Mouse (Mus musculus): ENCODE measurements at regions not wholly inside any gene's neighbourhood (a gene's known extent, or its start where the extent isn't known, plus 50 kb on each side); places are given as distances from the start of the nearest gene placed in this dataset.

DNA sequence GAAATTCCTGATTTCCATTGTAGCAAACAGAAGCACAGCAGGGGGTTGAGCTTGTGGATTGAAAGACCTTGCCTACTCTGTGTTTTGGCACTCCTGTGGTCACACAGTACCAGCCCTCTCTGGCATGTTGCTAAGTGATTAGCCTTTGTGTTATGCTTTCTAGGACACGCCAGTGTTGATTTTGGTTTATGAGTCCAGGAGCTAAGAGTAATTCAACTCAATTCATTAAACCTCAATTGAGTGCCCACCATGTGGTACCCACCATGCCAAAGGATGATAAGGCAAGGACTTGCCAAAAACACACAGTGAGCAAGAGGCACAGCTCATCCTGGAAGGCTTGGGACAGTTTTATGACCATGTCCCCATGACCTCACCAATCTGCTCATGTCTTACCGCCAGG is 221.1 kb upstream of the Sox14 start:
- no peak for DNase-seq (ENCODE audit: low spot score)

DNA sequence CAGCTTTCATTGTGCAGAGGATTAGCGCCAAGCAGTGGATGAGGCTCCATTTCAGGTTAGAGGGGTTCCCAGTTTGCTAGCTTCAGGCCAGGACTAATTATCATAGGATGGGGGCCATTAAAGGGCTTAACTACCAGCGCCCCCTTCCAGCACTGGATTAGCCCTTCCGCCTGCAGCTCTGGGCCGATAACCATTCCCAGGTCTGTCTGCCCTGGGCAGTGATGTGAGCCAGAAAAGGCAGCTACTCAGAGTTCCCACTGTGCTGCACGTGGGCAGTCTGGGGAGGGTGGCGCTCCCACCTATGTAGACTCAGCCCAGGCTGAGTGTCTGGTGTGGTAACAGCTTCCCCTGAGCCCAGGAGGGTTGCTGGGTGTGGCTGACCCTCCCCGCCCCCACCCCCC is 219.6 kb upstream of the Sox14 start:
- DNase-seq (ENCODE audit: low spot score), result no peak

DNA sequence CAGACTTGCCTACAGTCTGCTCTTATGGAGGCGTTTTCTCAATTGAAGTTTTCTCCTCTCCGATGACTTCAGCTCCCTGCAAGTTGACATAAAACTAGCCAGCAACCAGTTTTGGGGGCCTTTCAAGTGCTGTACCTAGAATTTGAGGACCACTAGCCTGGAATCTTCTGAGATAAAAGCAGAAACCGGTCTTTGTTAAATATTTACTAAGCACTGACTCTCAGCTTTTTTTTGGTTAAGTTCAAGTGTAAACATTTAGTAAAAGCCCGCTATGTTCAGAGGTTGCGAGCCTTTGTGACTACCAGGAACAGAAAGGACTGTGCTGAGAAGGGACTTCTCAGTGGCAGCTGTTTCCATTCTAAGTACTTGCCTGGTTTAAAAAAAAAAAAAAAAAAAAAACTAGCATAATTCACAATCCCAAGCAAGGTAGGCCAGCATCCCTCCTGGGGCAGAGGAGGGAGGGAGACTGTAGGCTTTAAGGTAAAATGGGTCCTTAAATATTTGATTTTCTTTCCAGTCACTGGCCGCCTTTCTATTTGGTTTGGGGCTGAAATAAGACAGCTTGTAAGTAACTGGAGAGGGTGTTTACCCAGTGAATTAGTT is 219.1 kb upstream of the Sox14 start:
- no peak for DNase-seq (ENCODE audit: low spot score)

DNA sequence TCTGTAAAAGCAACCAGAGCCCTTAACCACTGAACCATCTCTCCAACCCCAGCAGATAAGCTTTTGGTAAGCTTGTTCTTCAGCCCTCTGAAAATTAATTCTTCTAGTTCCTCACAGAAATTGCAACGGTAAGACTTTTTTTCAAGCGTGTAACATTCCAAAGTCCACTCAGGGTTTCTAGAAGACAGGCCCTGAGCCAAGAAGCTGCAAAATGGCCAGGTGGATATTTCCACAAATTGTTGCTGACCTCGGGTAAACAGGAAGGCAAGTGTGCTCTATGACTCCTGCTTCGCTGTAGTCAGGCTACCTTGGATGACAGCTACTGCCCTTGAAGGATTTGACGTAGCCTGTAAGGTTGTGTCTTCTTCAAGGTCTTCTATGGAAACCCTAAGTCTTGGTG is 195.2 kb upstream of the Sox14 start:
- no peak for DNase-seq (ENCODE audit: low spot score)

DNA sequence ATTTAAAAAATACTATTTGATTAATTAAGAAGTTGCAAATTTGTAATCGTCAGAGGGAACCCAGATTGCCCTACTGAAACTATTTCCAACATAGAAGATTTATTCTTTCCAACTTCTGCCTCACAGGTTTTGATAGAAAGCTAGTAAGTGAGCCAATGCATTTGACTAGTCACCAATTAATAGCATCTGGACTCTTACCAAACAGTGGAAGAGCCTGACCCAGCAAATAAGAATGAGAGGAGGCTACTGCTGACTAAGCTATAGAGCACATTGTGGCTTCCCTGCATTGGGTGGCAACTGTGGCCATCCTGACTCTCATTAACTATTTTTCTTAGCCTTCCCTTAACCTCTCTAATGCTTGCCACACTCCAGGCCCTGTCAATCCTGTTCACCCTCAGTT is 182.6 kb upstream of the Sox14 start:
- DNase-seq (ENCODE audit: low spot score), result no peak

DNA sequence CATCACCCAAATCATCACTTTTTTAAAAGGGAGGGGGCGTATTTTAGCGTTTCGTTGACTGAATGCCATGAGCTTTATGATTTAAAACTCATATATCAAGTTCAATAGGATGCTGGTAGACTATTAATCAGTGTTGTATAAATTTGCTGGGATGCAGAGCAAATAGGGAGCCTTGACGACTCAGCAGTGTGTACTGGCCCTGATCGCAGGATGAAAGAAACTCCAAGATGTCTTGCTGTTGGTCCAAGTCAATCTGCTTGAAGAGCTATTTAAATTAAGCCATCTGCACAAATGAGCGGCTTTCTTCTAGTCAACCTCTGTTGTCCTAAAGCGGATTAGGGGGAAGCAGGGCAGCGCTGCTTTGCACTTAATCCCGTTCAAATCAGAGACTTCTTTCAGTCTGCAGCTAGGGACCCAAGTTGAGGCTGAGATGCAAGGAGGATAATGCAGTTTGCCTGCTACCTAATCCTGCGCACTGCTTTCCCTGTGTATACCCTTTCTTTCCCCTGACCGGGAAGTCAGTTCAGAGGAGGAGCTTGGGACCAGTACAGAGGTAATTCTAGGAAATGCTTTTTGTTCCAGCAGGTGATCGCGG is 170.3 kb upstream of the Sox14 start:
- DNase-seq (ENCODE audit: low spot score), result no peak

DNA sequence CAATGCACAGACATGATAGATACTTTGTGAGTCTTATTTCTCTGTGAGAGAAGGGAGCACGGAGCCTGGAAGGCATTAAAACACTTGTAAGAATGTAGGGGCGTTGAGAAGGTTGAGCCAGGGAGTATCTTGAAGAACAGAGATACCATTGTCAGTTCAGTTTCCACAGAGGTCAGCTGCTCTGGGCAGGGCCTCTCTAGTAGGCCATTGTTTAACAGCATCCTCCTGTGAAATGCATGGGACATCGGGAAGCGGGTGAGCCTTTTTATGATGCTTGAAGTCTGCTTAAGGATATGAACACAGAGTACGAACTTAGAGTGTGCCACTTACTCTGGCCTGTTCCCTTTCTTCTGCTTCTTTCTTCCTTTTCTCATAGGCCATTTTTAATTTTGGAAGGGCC is 169.7 kb upstream of the Sox14 start:
- DNase-seq (ENCODE audit: low spot score), result no peak

DNA sequence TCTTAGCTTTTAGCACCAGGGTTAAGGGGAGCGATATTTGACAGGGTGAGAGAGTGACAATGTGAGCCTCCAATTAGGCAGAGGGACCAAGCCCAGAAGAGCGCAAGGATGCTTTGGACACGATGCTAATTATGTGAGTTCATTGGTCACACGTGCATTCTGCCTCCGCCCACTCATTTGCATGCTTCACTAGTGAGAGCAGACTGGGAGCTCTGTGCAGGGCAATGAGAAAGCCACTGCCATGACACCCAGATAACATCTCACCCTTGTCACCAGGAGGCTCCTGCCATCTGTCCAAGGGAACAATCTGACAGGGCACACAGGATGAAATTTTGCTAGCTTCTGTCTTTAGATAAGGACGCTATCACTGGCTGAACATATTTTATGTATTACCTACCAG is 165.8 kb upstream of the Sox14 start:
- DNase-seq (ENCODE audit: low spot score), result no peak

DNA sequence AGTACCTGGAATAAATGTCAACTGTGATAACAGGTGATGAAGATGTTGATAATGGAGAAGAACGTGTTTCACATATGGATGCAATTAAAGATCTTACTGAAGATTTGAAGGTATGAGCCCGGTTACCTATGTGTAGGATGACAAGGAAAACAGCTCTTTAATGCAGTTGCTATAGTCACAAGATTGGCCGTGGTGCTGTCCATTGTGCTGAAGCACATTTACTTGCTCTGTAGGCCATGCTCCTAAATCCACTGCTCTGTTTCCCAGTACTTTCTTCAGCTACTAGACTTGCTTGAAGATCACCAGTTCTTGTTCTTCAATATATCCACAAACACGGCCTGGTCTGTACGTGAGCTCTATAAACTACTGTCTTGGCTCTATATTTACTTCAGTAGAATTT is 147.7 kb upstream of the Sox14 start:
- DNase-seq (ENCODE audit: low spot score), result peak; percentile 10

DNA sequence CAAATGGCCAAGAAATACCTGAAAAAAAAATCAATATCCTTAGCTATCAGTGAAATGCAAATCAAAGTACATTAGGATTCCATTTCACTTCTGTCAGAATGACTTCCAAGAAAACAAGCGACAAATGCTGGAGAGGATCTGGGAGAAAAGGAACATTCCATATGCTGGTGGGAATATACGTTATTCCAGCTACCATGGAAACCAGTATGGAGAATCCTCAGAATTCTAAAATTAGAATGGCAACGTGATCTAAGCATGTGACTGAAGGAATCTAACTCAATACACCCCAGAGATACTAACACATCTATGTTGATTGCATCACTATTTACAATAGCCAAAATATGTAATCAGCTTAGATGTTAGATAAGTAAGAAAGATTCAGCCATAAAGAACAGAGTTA is 146.1 kb upstream of the Sox14 start:
- DNase-seq (ENCODE audit: low spot score), result no peak

DNA sequence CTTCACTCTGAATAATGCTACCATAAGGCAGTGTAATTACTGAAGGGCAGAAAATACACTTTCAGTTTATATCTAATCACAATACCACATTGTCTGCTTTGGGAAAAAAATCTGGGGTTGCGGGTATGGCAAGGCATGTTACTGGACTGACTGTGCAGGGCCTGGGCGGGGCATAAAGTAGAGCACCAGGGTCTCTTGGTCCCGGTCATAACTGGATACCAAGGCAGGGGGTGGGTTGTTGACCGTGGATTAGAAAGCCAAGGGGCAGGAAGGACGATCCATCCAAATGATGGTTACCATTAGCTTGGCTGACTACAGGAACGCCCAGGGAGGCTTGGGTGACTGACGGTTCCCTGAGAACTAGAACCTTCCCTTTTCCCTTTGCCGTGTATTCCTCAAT is 119.2 kb upstream of the Sox14 start:
- DNase-seq (ENCODE audit: low spot score), result no peak

DNA sequence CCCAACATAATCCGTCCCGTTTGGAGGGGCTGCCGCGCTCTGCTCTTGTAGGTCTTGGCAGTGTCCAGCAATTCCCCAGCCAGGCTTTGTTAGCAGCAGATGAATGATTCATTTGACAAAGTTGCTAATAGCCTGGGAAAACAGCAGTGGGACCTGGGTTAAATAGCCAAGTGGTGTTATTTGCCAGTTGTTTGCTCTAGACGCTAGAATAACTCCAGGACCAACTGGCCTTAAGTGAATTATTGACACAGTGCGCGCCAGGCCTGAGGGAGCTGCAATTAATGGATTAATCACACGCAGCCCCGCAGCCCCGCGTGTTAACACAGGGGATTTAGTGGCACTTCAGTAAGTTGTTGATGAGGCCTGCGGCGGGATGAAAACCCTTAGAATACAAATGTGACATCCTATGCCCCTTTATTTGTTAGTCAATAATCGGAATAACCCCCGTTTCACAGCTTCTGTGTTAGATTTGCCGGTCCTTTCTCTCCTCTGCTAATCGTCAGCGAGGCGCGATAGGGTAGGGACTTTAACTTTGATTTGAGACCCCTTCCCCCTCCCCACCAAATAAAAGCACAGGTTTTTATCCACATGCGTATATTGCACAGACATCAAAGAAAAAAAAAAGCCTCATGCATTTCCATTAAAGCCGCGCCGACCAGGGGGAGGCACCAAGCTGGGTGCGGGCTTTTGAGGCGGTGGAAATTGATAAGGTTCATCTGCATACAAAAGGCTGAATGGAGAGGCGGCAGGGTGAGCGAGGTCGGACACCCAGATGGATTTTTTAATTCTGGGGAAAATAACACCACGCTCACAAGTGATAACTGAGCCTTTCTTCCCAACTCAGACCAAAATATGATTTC is 118.5 kb upstream of the Sox14 start:
- DNase-seq (ENCODE audit: low spot score), result peak; percentile 3

DNA sequence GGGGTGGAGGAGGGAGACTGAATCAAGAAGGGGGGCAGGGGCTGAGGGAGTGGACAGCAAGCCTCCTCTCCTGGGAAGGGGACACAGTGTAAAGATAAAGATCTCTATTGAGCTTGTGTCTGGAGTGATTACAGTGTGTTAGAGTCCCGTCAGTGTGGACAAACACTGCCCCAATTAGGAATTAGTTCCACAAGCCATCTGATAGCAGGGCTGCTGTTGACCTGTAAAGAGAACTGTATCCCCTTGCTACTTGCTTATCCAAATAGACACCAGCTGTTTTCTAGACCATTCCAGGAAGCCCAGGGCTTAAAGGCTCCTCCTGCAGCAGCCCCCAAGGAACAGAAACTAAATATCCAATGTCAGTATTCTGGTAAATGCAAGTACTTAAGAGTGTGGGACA is 111.4 kb upstream of the Sox14 start:
- no peak for DNase-seq (ENCODE audit: low spot score)

DNA sequence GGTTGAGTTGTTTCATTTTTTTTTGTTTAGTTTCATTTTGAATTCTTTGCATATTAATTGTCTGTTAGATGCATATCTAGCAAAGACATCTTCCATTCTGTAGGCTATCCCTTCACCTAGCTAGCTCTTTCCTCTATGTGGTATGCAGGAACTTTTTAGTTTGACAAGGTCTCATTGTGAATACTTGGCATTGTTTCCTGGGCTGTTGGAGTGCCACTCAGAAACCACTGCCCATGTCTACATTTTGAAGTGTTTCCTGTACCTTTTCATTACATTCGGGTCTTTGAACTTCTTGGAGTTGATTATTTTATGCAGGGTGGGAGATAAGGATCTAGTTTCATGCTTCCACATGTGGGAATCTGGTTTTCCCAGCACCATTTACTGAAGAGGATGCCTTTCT is 104.8 kb upstream of the Sox14 start:
- no peak for DNase-seq (ENCODE audit: low spot score)

DNA sequence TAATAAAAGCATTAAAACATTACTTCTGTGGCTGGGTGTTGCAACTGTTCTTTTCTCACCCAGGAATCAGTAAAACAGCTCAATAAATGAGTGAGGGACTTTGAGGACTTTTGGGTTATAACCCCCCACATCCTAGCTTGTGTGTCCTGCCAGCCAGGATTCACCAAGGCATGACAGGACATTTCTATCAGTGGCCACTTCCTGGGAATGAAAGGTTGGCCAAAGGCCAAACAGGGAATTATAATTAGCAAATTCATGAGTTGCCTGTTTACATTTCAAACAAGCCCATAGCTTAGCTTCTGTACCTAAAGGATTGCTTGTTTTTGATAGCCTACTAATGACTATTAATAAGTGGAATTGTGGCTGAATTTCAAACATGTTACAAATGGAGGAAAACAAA is 85.6 kb upstream of the Sox14 start:
- DNase-seq (ENCODE audit: low spot score), result no peak

DNA sequence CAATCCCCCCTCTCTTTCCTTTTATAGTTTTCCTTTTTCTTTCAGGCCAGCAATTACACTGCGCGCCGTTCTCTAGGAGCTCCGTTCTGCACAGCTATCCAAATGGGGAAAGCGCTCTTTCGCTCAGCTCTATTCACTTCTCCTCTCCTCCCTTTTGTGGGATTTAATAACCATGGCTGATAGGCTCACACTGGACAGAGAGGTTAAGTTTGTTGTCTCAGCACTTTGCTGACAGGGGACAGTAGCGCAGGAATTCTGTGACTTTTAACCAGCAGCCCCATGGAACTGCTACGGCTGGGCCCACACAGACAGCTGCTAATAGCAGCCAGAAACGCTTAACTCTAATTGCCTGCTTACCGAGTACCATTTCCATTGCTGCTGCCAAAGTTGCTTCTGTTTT is 78.8 kb upstream of the Sox14 start:
- DNase-seq (ENCODE audit: low spot score), result no peak

DNA sequence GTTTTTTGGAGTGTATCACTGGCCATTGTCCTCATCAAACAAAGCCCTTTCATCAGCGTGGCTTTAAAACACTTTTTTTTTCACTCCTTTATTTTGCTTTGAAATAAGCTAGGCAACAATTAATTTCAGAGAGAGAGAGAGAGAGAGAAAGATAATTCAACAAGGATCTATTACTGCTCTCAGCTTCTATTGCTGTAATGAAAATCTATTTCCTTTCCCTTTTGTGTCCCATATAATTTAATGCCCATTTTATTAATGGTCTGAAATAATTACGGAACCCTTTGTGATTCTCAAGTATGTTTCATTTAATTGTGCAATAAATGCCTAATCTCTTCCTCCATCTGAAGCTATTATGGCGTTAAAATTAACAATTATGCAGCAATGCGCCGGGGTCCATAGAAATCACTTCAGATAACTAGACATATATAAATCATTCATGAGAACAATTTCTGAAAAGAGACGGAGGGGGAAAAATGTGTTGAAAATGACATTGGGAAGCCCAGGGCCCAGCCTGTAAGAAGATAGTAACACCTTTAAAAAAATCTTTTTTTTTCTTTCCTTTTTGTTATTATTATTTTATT is 78.2 kb upstream of the Sox14 start:
- DNase-seq (ENCODE audit: low spot score), result no peak

Data from yolk sac, embryonic 10.5 days (tissue).